Comparison of ENCODE assay signal across 11 mouse cellular contexts in genomic region chr17:10479020-10479707, GRCm38 (mm10).
DNase-seq lines count a peak whose midpoint lies in the region; ATAC-seq lines count a peak whose summit lies in the region.
"Had no signal": no experiment of that assay in that cellular context is flagged by ENCODE, and none has a peak within 500 bp of the region (broad histone marks: within the 10 kb centered on the region; RNA-seq: fewer than 3 reads in every experiment).

No protein-coding gene starts in this region.

- DNase-seq in adrenal gland, adult (ENCODE audit: inconsistent age in 2 of 2, low spot score in 1 of 2) = peak; percentile 71 to 82
- DNase-seq in adrenal gland, adult 18-20 months (ENCODE audit: low spot score in 2 of 2) = no peak
- no peak for DNase-seq in kidney, postnatal 36 days
- no peak for DNase-seq in cerebellum, adult 8-10 months
- DNase-seq in urinary bladder, postnatal 4 days (ENCODE audit: low spot score in 2 of 2) = no peak
- DNase-seq: cerebellum, adult 18-20 months had no signal

- no peak overlapping the region for H3K9ac ChIP-seq in kidney, embryonic 14.5 days (ENCODE audit: low read depth, low read length)
- no peak overlapping the region for H3K9ac ChIP-seq in limb, embryonic 12.5 days (replicated peaks)
- H3K9ac ChIP-seq: neural tube, embryonic 13.5 days had no signal

- H3K36me3 ChIP-seq in kidney, embryonic 14.5 days (ENCODE audit: control insufficient read depth, insufficient read depth, low read length) = no peaks in the 10 kb centered on the region
- no peaks in the 10 kb centered on the region for H3K36me3 ChIP-seq in limb, embryonic 12.5 days
- H3K36me3 ChIP-seq: neural tube, embryonic 13.5 days had no signal

- H3K4me2 ChIP-seq in kidney, embryonic 14.5 days (replicated peaks; ENCODE audit: low read depth, low read length) = no peak overlapping the region
- H3K4me2 ChIP-seq in limb, embryonic 12.5 days = peak overlapping the region; percentile 31
- H3K4me2 ChIP-seq: neural tube, embryonic 13.5 days had no signal

- H3K4me3 ChIP-seq in kidney, embryonic 14.5 days (ENCODE audit: low read length) = no peak overlapping the region
- H3K4me3 ChIP-seq in brown adipose tissue, adult 24 weeks (ENCODE audit: insufficient read depth, low read depth, low read length) = no peak overlapping the region
- no peak overlapping the region for H3K4me3 ChIP-seq in limb, embryonic 12.5 days (replicated peaks)
- H3K4me3 ChIP-seq: neural tube, embryonic 13.5 days had no signal

- peaks cover 7% of the 10 kb centered on the region; the same call in 1 of the 2 replicates for H3K4me1 ChIP-seq in kidney, embryonic 14.5 days (ENCODE audit: control insufficient read depth, insufficient read depth, low read length)
- H3K4me1 ChIP-seq in brown adipose tissue, adult 24 weeks (ENCODE audit: control insufficient read depth, insufficient read depth, insufficient read length, low read length) = peaks cover 10% of the 10 kb centered on the region
- H3K4me1 ChIP-seq in limb, embryonic 12.5 days (replicated peaks) = peaks cover 19% of the 10 kb centered on the region

- ATAC-seq in kidney, embryonic 14.5 days (ENCODE audit: low FRiP score, low TSS enrichment) = no peak
- peak; percentile 45; the same call in 1 of the 2 replicates for ATAC-seq in limb, embryonic 12.5 days (ENCODE audit: insufficient number of reproducible peaks, insufficient read depth, low FRiP score, low TSS enrichment, low read depth)

- 0 out of 2 replicates have a peak overlapping the region, but pooled peaks have one; percentile 26 for H3K27ac ChIP-seq in kidney, embryonic 14.5 days (ENCODE audit: low read depth, low read length)
- H3K27ac ChIP-seq in brown adipose tissue, adult 24 weeks (replicated peaks; ENCODE audit: low read depth, low read length) = peak overlapping the region; percentile 72
- H3K27ac ChIP-seq in limb, embryonic 12.5 days = peak overlapping the region; percentile 88
- H3K27ac ChIP-seq: macrophage; neural tube, embryonic 13.5 days had no signal

- no peaks in the 10 kb centered on the region for H3K9me3 ChIP-seq in kidney, embryonic 14.5 days (ENCODE audit: control insufficient read depth, low read length)
- no peaks in the 10 kb centered on the region for H3K9me3 ChIP-seq in limb, embryonic 12.5 days
- H3K9me3 ChIP-seq: neural tube, embryonic 13.5 days had no signal

- no peaks in the 10 kb centered on the region for H3K27me3 ChIP-seq in kidney, embryonic 14.5 days (ENCODE audit: control insufficient read depth, insufficient read depth, low read length)
- no peaks in the 10 kb centered on the region for H3K27me3 ChIP-seq in limb, embryonic 12.5 days
- H3K27me3 ChIP-seq: neural tube, embryonic 13.5 days had no signal

- 33% methylated on average over 17 of the region's 17 CpGs for WGBS in kidney, embryonic 14.5 days
- 22% methylated on average over 17 of the region's 17 CpGs for WGBS in limb, embryonic 12.5 days

Comparison
In these comparisons a context has a peak if more than half of its experiments do, and no peak if none do; other contexts are left out.
1. DNase-seq: peak in adrenal gland, adult (2 of 2); none in adrenal gland, adult 18-20 months (0 of 2), kidney, postnatal 36 days (0 of 2), cerebellum, adult 8-10 months (single experiment) and urinary bladder, postnatal 4 days (0 of 2).
2. H3K27ac ChIP-seq: peak in every context shown above with its lines; median percentile 88 in limb, embryonic 12.5 days; 72 in brown adipose tissue, adult 24 weeks; 26 in kidney, embryonic 14.5 days.